Mouse (Mus musculus): ENCODE data around the gene Clic3.
A peak's percentile ranks its signal among the peaks of the same experiment; 100 is the strongest.
"Not testable (repeated sequence)": the region's sequence is repeated elsewhere in the genome, so short reads cannot be mapped to it uniquely, and the experiment has no call there.

Clic3 gene

DNA sequence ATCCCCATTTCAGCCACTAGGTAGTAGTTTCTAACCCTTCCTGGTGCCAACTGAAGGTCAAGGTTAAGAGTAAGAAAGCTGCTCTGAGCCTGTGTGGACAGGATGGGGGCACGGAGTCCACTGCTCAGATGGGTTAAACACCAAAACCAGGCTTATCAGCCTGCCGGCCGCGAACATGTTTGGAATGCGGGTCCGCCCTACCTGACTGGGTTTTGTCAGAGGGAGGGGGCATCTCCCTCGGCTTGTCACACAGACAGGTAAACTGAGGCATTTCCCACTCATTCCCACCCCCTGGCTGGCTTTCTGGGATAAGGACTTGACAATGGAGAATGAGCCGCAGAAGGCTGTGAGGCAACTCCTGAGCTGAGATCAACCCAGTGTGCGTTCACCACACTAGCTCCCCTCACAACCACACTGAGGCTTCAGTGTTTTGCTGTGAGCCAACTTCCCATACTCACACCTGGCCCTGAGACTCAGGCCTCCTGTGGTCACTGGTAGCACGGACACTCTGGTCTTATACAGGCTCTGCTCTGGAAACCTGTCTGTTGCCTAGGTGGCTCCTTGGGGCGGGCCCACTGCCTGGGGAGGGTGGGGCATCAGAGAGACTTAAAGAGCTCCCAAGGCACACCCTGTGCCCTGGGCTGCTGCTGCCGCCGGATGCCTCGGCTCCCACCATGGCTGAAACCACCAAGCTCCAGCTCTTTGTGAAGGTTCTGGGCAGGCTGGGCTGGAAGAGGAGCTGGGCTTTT lies at the start of gene Clic3:
TSS of gene Clic3 (plus strand) at position 634 of the 749 bp plus-strand sequence.
- DNase-seq (ENCODE audit: inconsistent ontology term) = no peak

DNA sequence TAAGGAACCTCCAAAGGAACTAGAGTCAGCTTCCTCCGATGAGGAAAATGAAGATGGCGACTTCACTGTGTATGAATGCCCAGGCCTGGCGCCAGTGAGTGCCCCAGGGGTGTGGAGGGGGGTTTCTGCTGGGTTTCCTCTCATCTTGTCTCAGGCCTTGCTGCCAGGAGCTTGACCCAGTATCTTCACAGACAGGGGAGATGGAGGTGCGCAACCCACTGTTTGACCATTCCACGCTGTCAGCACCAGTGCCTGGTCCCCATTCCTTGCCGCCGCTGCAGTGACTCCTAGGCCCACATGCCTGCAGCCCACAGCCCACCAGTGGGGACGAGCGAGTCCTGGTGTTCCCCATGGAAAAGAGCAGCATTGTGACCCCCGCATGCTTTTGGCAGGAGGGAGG lies 47.7 kb upstream of the Clic3 start:
- DNase-seq (ENCODE audit: inconsistent ontology term) = no peak

DNA sequence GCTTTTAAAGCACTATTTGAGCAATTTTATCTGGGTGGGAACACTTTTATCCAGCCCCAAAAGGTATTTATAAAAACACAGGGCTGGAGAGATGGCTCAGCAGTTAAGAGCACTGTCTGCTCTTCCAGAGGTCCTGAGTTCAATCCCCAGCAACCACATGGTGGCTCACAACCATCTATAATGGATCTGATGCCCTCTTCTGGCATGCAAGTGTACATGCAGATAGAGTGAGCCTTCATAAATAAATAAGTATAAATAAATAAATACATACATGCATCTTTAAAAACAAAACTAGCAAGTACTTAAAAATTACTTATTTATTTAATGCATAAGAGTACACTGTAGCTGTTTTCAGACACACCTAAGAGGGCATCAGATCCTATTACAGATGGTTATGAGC lies 43.2 kb upstream of the Clic3 start:
- DNase-seq (ENCODE audit: inconsistent ontology term) = not testable (repeated sequence)

- DNase-seq (ENCODE audit: inconsistent ontology term) = peak; percentile 56
These were observed 39.2 kb upstream of the Clic3 start for GRCm38 (mm10) chr2:25417426-25417825.

- peak; percentile 73 for DNase-seq (ENCODE audit: inconsistent ontology term)
These were observed 34.7 kb upstream of the Clic3 start for GRCm38 (mm10) chr2:25421896-25422295.

DNA sequence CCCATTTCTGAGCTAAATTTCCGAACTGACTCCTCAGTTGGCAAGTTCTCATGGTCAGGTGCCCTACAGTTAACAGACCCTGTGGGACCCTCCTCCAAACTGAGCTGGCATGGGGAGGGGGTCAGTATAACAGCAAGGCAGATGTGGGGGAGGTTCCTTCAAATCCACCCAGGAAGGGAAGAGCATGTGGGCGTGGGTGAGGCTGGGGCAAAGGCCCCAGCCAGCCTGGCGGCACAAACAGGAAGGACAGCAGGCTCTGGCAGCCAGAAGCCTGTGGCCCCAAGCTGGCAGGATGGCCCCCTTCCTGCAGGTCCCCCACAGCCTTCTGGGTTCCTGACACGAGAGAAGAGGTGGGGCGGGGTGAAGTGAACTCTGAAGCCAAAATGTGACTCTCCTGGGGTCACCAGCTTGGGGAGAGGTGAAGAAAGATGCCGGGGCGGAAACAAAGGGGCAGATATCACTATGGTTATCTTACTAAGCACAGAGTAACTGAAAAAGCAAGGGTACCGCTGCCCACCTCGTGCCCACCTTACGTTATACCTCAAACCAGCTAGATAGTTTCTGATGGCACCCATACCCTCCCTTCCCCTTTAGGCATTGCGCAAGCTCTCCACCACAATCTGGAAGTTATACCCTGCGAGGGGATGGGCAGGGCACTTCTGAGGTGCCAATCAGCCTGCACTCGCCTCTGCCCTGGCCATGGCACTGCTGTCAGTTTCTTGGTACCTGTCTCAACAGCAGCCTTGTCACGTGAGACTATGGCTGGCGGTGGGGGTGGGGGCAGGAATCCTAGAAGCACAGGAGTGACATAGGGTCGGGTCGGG lies 33.8 kb upstream of the Clic3 start, which contains the start of gene Fut7:
TSS of gene Fut7 (plus strand) at position 681 of the 824 bp plus-strand sequence.
- peak; percentile 28 for DNase-seq (ENCODE audit: inconsistent ontology term)

DNA sequence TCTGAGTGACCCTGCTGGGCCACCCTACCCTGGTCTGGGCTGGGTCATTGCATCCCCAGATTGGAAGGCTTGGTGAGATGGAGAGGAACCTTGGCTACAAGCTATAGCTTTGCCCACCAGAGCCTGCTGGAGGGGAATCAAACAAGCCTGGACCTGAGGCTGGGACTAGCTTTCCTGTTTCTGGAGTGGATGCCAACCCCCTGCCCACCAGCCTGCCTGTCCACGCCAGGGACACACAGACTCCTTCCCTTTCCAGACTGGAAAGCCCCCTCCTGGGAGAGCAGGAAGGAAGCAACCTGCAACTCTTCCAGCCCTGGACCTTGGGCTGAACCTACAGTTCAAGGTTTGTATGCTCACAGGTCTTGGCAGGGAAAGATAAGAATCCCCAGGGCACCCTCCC lies 33.0 kb upstream of the Clic3 start:
- DNase-seq (ENCODE audit: inconsistent ontology term) = no peak

GRCm38 (mm10) chr2:25425481-25425880 lies 31.2 kb upstream of the Clic3 start:
- DNase-seq (ENCODE audit: inconsistent ontology term) = no peak

- peak; percentile 79 for DNase-seq (ENCODE audit: inconsistent ontology term)
These were observed 29.9 kb upstream of the Clic3 start for GRCm38 (mm10) chr2:25426721-25427191.

- DNase-seq (ENCODE audit: inconsistent ontology term) = no peak
These were observed 29.4 kb upstream of the Clic3 start for GRCm38 (mm10) chr2:25427256-25427655.

DNA sequence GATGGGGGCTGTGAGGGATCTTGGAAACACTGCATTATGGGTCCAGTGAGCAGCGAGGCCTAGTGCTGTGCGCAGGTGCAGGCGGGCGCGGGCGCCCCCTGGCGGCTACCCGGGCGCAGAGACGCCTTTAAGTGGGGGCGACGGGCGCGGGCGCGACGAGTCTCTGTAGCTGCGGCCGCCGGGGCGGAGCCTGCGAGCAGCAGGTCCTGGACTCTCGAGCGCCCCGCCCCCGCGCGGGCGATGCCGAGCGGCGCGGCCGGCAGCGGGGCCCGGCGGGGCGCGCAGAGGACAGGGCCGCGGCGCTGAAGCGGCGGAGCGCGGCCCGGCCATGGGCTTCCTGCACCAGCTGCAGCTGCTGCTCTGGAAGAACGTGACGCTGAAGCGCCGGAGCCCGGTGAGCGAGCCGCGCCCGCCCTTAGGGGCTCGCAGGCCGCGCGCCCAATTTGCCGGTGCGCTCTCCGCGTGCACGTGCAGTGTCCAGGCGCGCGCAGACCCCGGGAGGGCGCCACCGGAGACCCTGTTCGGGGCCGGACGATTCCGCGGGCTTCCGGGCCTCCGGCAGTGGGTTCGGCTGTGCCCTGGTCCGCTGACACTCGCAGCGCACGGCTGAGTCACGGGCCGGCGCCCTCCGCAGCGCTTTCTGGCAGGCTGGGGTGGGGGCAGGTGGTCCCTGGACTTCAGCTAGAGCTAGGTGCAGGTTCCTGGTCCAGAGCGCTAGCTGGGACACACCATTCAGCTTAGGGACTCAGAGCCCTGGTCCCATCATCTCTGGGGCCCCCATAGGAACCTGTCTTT lies 28.0 kb upstream of the Clic3 start, which contains the start of gene Abca2:
TSS of gene Abca2 (plus strand) at position 262 of the 795 bp plus-strand sequence.
- DNase-seq (ENCODE audit: inconsistent ontology term) = peak; percentile 96

- peak; percentile 28 for DNase-seq (ENCODE audit: inconsistent ontology term)
These were observed 27.0 kb upstream of the Clic3 start for GRCm38 (mm10) chr2:25429435-25430180.

DNA sequence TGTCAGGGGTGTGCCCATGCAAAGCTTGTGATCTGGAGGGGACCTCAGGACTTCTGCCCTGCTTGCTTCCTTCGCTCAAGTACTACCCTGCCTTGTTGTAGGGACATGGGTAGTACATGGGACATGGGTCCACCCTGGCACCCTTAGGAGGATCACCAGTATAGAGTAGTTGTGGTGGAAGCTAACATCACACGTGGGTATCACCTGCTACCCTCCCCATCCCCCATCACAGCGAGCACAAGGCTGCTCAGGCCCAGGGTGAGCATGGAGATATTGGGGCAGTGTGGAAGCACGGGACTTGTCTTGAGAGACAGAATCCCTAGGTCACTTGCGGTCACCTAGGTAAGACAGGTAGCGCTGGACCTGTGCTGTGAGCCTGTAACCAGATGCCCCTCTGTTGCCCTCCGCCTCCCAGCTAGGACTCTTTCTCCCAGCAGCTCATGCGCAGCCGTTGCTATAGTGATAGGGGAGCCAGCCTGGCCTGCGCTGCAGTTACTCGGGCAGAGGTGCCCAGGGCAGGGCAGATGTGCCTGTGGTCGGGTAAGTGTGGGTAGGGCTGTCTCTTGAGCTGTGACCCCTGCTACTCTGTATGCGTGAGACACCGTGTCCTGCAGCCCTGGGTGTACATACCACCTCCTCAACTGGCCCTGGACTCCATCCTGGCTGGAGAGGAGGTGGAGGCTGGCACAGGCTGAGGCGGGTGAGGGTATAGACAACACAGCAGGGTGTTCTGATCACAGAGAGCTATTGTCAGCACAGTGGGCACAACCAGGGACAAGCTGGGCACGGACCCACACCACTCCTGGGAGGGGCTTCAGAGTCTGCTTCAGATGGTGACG lies 26.0 kb upstream of the Clic3 start:
- DNase-seq (ENCODE audit: inconsistent ontology term) = no peak

DNA sequence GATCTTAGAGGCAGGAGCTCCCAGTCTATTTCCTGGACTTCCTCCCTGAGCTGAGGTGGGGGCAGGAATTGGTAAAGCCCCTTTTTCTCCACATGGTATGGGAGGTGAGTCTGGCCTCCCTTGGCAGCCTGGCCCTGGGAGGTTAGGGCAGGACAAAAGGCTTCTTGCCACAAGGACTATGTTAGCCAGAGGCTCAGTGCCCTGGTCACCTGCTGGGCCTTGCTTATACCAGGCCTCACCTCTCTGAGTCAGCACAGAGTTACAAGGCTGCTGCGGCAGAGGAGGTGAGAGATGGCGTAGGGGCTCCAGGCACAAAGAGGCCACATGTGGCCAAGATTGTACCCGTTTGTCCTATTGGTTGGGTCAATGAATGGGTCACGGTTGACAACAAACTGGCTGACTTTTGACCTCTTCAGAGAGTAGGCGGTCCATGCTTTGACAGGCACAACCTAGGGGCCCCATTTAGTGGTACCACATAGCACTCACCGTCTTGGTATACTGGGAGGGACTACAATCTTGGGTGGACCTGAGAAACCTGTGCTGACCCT lies 25.3 kb upstream of the Clic3 start:
- no peak for DNase-seq (ENCODE audit: inconsistent ontology term)

DNA sequence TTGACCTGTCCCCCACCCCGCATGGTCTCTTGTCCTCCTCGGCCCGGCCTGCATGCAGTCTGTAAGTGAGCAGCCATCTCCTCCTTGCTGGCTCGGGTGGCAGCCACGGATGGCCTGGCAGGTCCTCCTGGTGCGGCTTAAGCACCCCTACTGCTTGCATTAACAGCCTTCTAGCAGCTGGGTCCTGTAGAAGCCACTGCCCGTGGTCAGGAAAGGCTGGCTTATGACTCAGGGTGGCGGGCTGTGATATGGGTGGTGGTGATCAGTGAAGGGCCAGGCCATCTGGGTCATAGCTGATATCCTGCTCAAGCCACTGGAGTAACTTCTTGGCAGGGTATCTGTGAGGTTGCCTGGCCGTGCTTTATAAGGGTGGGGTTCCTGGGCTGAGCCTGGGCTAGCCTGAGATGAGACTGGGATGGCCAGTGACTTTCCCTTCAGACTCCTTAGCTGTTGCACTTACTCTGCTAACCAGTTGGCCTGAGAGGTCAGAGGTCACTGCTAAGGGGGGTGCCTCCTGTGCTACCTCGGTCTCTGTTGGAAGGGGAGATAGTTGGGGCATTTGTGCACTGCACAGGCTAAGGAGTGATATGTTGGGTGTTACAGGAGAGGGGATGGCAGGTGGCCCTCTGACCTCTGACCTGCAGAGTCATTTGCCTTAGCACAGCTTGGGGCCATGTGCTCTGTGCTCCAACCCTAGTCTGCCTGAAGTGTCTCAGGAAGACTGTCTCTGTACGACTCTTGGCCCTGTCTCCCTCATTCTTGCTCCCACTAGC lies 24.1 kb upstream of the Clic3 start:
- no peak for DNase-seq (ENCODE audit: inconsistent ontology term)

- no peak for DNase-seq (ENCODE audit: inconsistent ontology term)
These were observed 23.5 kb upstream of the Clic3 start for GRCm38 (mm10) chr2:25433101-25433500.

DNA sequence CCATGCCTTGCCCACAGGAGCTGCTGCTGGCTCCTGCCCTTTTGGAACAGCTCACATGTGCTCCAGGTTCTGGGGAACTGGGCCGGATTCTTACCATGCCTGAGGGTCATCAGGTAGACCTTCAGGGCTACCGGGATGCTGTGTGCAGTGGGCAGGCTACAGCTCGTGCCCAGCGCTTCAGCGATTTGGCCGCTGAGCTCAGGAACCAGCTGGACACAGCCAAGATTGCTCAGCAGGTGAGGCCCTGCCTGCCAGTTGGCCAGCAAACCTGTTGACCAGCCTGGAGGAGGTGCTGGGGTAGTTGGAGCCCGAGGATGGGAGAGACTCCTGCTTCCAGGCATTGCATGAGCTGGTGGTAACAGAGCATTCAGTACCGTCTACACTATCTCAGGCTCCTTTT lies 22.3 kb upstream of the Clic3 start:
- DNase-seq (ENCODE audit: inconsistent ontology term) = no peak

- no peak for DNase-seq (ENCODE audit: inconsistent ontology term)
These were observed 20.3 kb upstream of the Clic3 start for GRCm38 (mm10) chr2:25436286-25436820.

DNA sequence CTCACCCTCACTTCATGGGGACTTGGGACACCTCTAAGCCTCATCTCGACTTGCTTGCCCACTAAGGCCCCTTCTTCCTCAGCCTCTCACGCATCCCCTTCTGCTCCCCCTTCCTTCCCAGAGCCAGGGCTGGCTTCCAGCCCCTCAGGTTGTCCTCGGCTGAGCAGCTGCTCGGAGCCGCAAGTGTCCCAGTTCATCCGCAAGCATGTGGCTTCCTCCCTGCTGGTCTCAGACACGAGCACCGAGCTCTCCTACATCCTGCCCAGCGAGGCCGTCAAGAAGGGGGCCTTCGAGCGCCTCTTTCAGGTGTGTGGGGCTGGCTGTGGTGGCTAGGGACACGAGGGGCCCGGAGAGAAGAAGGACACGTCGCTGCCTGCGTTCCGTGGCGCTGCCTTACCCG lies 15.6 kb upstream of the Clic3 start:
- DNase-seq (ENCODE audit: inconsistent ontology term) = no peak
